Mouse (Mus musculus) midbrain, embryonic 14.5 days (tissue): Measurements from ENCODE around the gene Vmn1r209. TPM values are rescaled to one million over a fixed set of nuclear protein-coding genes. Genes with fewer than 3 reads are reported as not detected.
"Not testable (repeated sequence)": the region's sequence is repeated elsewhere in the genome, so short reads cannot be mapped to it uniquely, and the experiment has no call there.

Experiments
- ATAC-seq: fragments of 200-750 bp; cut with Nextera tagmentation; 2 replicates; pipeline ENCODE4 v1.8.0; 2017; ENCODE audit warnings: moderate number of reproducible peaks, moderate library complexity; ENCODE audit not compliant: low FRiP score, low TSS enrichment
- DNase-seq: peaks from one replicate; pipeline ENCODE4 v3.0.0-alpha.2; 2015
- H3K27ac ChIP-seq: fragments of 300-500 bp; sonication (generic); replicated peaks from 2 replicates; pipeline ENCODE4 v1.5.1; 2014; ENCODE audit warnings: mild to moderate bottlenecking, low read depth, low read length, moderate library complexity
- H3K27me3 ChIP-seq: fragments of 300-500 bp; sonication (generic); 2 replicates; pipeline ENCODE4 v1.6.1; 2014; ENCODE audit warnings: low read length, control low read depth, mixed read lengths; ENCODE audit not compliant: control insufficient read depth, insufficient read depth
- H3K36me3 ChIP-seq: fragments of 300-500 bp; sonication (generic); 2 replicates; pipeline ENCODE4 v1.6.1; 2014; ENCODE audit warnings: low read length, control low read depth; ENCODE audit not compliant: control insufficient read depth, insufficient read depth
- H3K4me1 ChIP-seq: fragments of 300-500 bp; sonication (generic); 2 replicates; pipeline ENCODE4 v1.6.1; 2014; ENCODE audit warnings: mild to moderate bottlenecking, antibody characterized with exemption, low read length, control low read depth; ENCODE audit not compliant: control insufficient read depth, insufficient read depth
- H3K4me2 ChIP-seq: fragments of 300-500 bp; sonication (generic); 2 replicates; pipeline ENCODE4 v1.6.1; 2014; ENCODE audit warnings: mild to moderate bottlenecking, low read length, moderate library complexity
- H3K4me3 ChIP-seq: fragments of 300-500 bp; sonication (generic); replicated peaks from 2 replicates; pipeline ENCODE4 v1.5.1; 2014; ENCODE audit warnings: low read depth, low read length
- H3K9ac ChIP-seq: fragments of 300-500 bp; sonication (generic); replicated peaks from 2 replicates; pipeline ENCODE4 v1.6.1; 2014; ENCODE audit warnings: mild to moderate bottlenecking, low read length, moderate library complexity
- H3K9me3 ChIP-seq: fragments of 300-500 bp; sonication (generic); 2 replicates; pipeline ENCODE4 v1.6.1; 2016; ENCODE audit warnings: low read length, control low read depth, mixed read lengths; ENCODE audit not compliant: control insufficient read depth
- WGBS: fragments of 180-500 bp; shearing (Covaris S2); extraction: QIAGEN DNeasy Blood & Tissue Kit; methylation state at CpG from one replicate; pipeline ENCODE4 v1.1.7; 2014; 5-methylcytosine and 5-hydroxymethylcytosine counted together
- polyA plus RNA-seq: library from polyadenylated mRNA; unstranded; fragments of >200 nt; fragmentation: Nextera tagmentation; extraction: Ambion mirVana; gene quantifications from 2 replicates; pipeline ENCODE4 v1.2.1, GENCODE M21; 2014

The Vmn1r209 gene
- polyA plus RNA-seq, 1 experiment from 2014 or later = not detected

GRCm38 (mm10) chr13:22784159-22784558, 25.3 kb downstream of the Vmn1r209 start:
- not testable (repeated sequence) for H3K4me2 ChIP-seq, H3K27ac ChIP-seq, H3K27me3 ChIP-seq, H3K9ac ChIP-seq, H3K4me3 ChIP-seq, ATAC-seq, H3K36me3 ChIP-seq, H3K9me3 ChIP-seq, DNase-seq, H3K4me1 ChIP-seq

- H3K9me3 ChIP-seq, ATAC-seq, H3K4me2 ChIP-seq, H3K27ac ChIP-seq, H3K4me1 ChIP-seq, H3K4me3 ChIP-seq, H3K36me3 ChIP-seq, DNase-seq, H3K9ac ChIP-seq, H3K27me3 ChIP-seq: not testable (repeated sequence)
- WGBS = no CpG with 5 or more reads among the region's 7 CpGs
Measured at GRCm38 (mm10) chr13:22777300-22777699, 32.2 kb downstream of the Vmn1r209 start, which contains the start of gene Vmn1r208. Vmn1r208 (minus strand) TSS chr13:22777400.

GRCm38 (mm10) chr13:22771592-22771991, 37.9 kb downstream of the Vmn1r209 start:
- ATAC-seq, H3K9ac ChIP-seq, H3K4me3 ChIP-seq, H3K27ac ChIP-seq, H3K4me2 ChIP-seq, H3K27me3 ChIP-seq, DNase-seq, H3K36me3 ChIP-seq, H3K9me3 ChIP-seq, H3K4me1 ChIP-seq: not testable (repeated sequence)
- 71% methylated on average over 1 of the region's 2 CpGs for WGBS

Other genes starting within 250 kb of the Vmn1r209 start
- not detected in 2 replicates for gene Vmn1r205, start 216.7 kb downstream of the Vmn1r209 start, polyA plus RNA-seq
- not detected in 2 replicates for gene Vmn1r206, start 185.4 kb downstream of the Vmn1r209 start, polyA plus RNA-seq
- gene Vmn1r207-ps, start 80.1 kb downstream of the Vmn1r209 start, polyA plus RNA-seq = not detected in 2 replicates
- gene Vmn1r208, start 32.3 kb downstream of the Vmn1r209 start, polyA plus RNA-seq = not detected in 2 replicates
- gene Vmn1r210, start 21.7 kb upstream of the Vmn1r209 start, polyA plus RNA-seq = not detected in 2 replicates
- not detected in 2 replicates for gene Vmn1r211, start 47.9 kb upstream of the Vmn1r209 start, polyA plus RNA-seq
- gene Vmn1r212, start 74.5 kb upstream of the Vmn1r209 start, polyA plus RNA-seq = not detected in 2 replicates
- not detected in 2 replicates for gene Vmn1r213, start 198.0 kb upstream of the Vmn1r209 start, polyA plus RNA-seq
- not detected in 2 replicates for gene Vmn1r214, start 220.7 kb upstream of the Vmn1r209 start, polyA plus RNA-seq